8 mouse cellular contexts compared by ENCODE assay signal in the genomic region with DNA sequence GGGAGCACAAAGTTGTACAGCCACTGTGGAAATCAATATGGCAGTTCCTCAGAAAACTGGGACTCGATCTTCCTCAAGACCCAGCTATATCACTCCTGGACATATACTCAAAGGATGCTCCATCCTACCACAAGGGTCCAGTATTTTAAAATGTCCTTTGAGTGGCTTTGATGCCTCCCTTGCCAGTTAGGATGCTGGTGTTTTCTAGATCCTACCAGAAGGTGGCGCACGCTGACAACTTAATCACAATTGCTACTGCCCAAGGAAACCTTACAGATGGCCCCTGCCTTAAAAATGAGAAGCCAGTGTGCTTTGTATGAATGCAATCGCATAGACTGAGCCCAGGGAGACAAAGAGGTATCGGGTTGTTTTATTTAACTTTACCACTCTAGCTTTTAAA. TPM values are rescaled to one million over a fixed set of nuclear protein-coding genes. Genes with fewer than 3 reads are reported as not detected.
DNase-seq lines count a peak whose midpoint lies in the region; ATAC-seq and TF ChIP-seq lines count a peak whose summit lies in the region.

No protein-coding gene starts in this region.

- TF ChIP-seq POLR2A in CH12.LX (IDR thresholded peaks at IDR 0.05; ENCODE audit: low read depth, low read length), result no peak

- TF ChIP-seq CTCF in CH12.LX (conservative IDR thresholded peaks at IDR 0.05 in 1 of 2, IDR thresholded peaks at IDR 0.05 in 1 of 2; ENCODE audit: low read depth in 2 of 2, low read length in 2 of 2), result peak; percentile 57 to 93

- no peak overlapping the region for H3K4me3 ChIP-seq in CH12.LX (replicated peaks in 1 of 3; ENCODE audit: low read depth in 2 of 3, low read length in 2 of 3, poor library complexity in 1 of 3)
- H3K4me3 ChIP-seq in embryonic facial prominence, embryonic 14.5 days (ENCODE audit: low read depth, low read length), result no peak overlapping the region
- H3K4me3 ChIP-seq in heart, embryonic 10.5 days, result no peak overlapping the region

- H3K9ac ChIP-seq in CH12.LX (ENCODE audit: insufficient read depth, low read depth), result no peak overlapping the region
- H3K9ac ChIP-seq in embryonic facial prominence, embryonic 14.5 days (ENCODE audit: low read depth, low read length), result no peak overlapping the region

- DNase-seq in CH12.LX (ENCODE audit: extremely low read depth), result peak; percentile 81
- peak; percentile 33 to 47 for DNase-seq in adrenal gland, postnatal 4 days (ENCODE audit: low spot score in 2 of 2)
- peak; percentile 88 for DNase-seq in embryonic facial prominence, embryonic 14.5 days (ENCODE audit: low spot score)
- peak; percentile 81 for DNase-seq in heart, embryonic 10.5 days (ENCODE audit: low spot score)
- DNase-seq in kidney, postnatal 36 days, result peak; percentile 65 to 86
- DNase-seq in lung, adult 18-20 months, result peak; percentile 58 to 67
- peak; percentile 23 for DNase-seq in ovary, adult 18-20 months (ENCODE audit: low spot score)
- peak; percentile 55 to 80 for DNase-seq in thymus, postnatal 10 days (ENCODE audit: low spot score in 2 of 2)

- H3K27me3 ChIP-seq in CH12.LX (replicated peaks), result no peaks in the 10 kb centered on the region
- H3K27me3 ChIP-seq in embryonic facial prominence, embryonic 14.5 days (replicated peaks; ENCODE audit: control insufficient read depth, insufficient read depth, low read length), result no peaks in the 10 kb centered on the region
- no peaks in the 10 kb centered on the region for H3K27me3 ChIP-seq in heart, embryonic 10.5 days (ENCODE audit: insufficient read depth, poor library complexity, severe bottlenecking)

- dilution Hi-C loops in CH12.LX (cut with MboI; ENCODE audit: extremely low pct_ligation_motif_present, extremely low pct_unique_long_range_greater_than_20kb, low sequenced_read_pairs), result no loop called here

- peaks cover 15 to 25% of the 10 kb centered on the region in 2 experiments for H3K36me3 ChIP-seq in CH12.LX (replicated peaks in 1 of 2; ENCODE audit: control insufficient read depth in 1 of 2, insufficient read depth in 1 of 2, low read length in 1 of 2)
- peaks cover 17% of the 10 kb centered on the region for H3K36me3 ChIP-seq in embryonic facial prominence, embryonic 14.5 days (ENCODE audit: control insufficient read depth, insufficient read depth, low read length)
- H3K36me3 ChIP-seq in heart, embryonic 10.5 days, result peaks cover 23% of the 10 kb centered on the region

- no peak overlapping the region for H3K27ac ChIP-seq in CH12.LX (ENCODE audit: insufficient read depth, low read depth)
- no peak overlapping the region for H3K27ac ChIP-seq in embryonic facial prominence, embryonic 14.5 days (replicated peaks; ENCODE audit: low read depth, low read length)
- no peak overlapping the region for H3K27ac ChIP-seq in heart, embryonic 10.5 days

- no peak overlapping the region; the same call in 1 of the 2 replicates for H3K4me2 ChIP-seq in CH12.LX (ENCODE audit: insufficient read depth, low read depth, poor library complexity, severe bottlenecking)
- H3K4me2 ChIP-seq in embryonic facial prominence, embryonic 14.5 days (ENCODE audit: low read depth, low read length), result no peak overlapping the region

- in situ Hi-C loops in CH12.LX (cut with MboI; ENCODE audit: low pct_ligation_motif_present, low pct_unique_long_range_greater_than_20kb, low sequenced_read_pairs), result loop anchor here (10.0 to 25.0 kb wide), 2 partner anchors 211 to 344 kb away; no protein-coding TSS in a partner anchor

- no peaks in the 10 kb centered on the region for H3K79me2 ChIP-seq in CH12.LX (replicated peaks; ENCODE audit: control insufficient read depth, extremely low read depth, insufficient read depth, poor library complexity, severe bottlenecking)

- 12% methylated on average over 5 of the region's 5 CpGs for WGBS in embryonic facial prominence, embryonic 14.5 days
- WGBS in heart, embryonic 10.5 days, result 20% methylated on average over 5 of the region's 5 CpGs

- TF ChIP-seq EP300 in CH12.LX (IDR thresholded peaks at IDR 0.05; ENCODE audit: low read length), result no peak

- peak; percentile 71; the same call in 1 of the 2 replicates for ATAC-seq in embryonic facial prominence, embryonic 14.5 days (ENCODE audit: low read depth)

- TF ChIP-seq RAD21 in CH12.LX (IDR thresholded peaks at IDR 0.05; ENCODE audit: low read depth, low read length), result peak; percentile 95

- H3K9me3 ChIP-seq in CH12.LX (replicated peaks; ENCODE audit: low read length), result no peaks in the 10 kb centered on the region
- H3K9me3 ChIP-seq in embryonic facial prominence, embryonic 14.5 days (ENCODE audit: control insufficient read depth, low read length), result no peaks in the 10 kb centered on the region
- no peaks in the 10 kb centered on the region for H3K9me3 ChIP-seq in heart, embryonic 10.5 days

- H3K4me1 ChIP-seq in CH12.LX (ENCODE audit: control insufficient read depth in 1 of 2, insufficient read depth in 2 of 2), result peaks cover 4 to 36% of the 10 kb centered on the region in 2 experiments; a peak in 3 of 4 replicates
- H3K4me1 ChIP-seq in embryonic facial prominence, embryonic 14.5 days (ENCODE audit: control insufficient read depth, insufficient read depth, low read length), result no peaks in the 10 kb centered on the region
- no peaks in the 10 kb centered on the region for H3K4me1 ChIP-seq in heart, embryonic 10.5 days

TF ChIP-seq in CH12.LX, 34 proteins besides CTCF, POLR2A, EP300 and RAD21:
- TF ChIP-seq BHLHE40 (IDR thresholded peaks at IDR 0.05; ENCODE audit: low read depth, low read length), result 0 out of 2 replicates have a peak, but pooled peaks have one; percentile 15
- TF ChIP-seq SIN3A (IDR thresholded peaks at IDR 0.05; ENCODE audit: low read length), result peak; percentile 49; the same call in 1 of the 2 replicates
- 0 out of 2 replicates have a peak, but pooled peaks have one; percentile 18 for TF ChIP-seq MYC (IDR thresholded peaks at IDR 0.05; ENCODE audit: low read depth, low read length)
- peak; percentile 62; the same call in 1 of the 2 replicates for TF ChIP-seq MAZ (IDR thresholded peaks at IDR 0.05; ENCODE audit: low read depth, low read length)
- no peak for TF ChIP-seq NRF1 (IDR thresholded peaks at IDR 0.05; ENCODE audit: low read depth, low read length)
- no peak for TF ChIP-seq ZMIZ1 (IDR thresholded peaks at IDR 0.05; ENCODE audit: low read depth, low read length)
- TF ChIP-seq IRF4 (IDR thresholded peaks at IDR 0.05; ENCODE audit: low read depth, low read length), result 0 out of 2 replicates have a peak, but pooled peaks have one; percentile 31
- TF ChIP-seq SMC3 (IDR thresholded peaks at IDR 0.05; ENCODE audit: low read depth, low read length), result peak; percentile 86
- peak; percentile 67 for TF ChIP-seq ZC3H11A (IDR thresholded peaks at IDR 0.05; ENCODE audit: low read depth, low read length)
- peak; percentile 59; the same call in 1 of the 2 replicates for TF ChIP-seq NELFE (IDR thresholded peaks at IDR 0.05; ENCODE audit: low read depth, low read length)
- TF ChIP-seq CHD1 (IDR thresholded peaks at IDR 0.05; ENCODE audit: low read depth, low read length), result no peak
- 0 out of 2 replicates have a peak, but pooled peaks have one; percentile 46 for TF ChIP-seq TCF12 (IDR thresholded peaks at IDR 0.05; ENCODE audit: low read depth, low read length)

RNA-seq across cellular contexts. Expression of a gene that starts 15.7 kb away (rescaled TPM):
- total RNA-seq in CH12.LX (2012; rRNA removed), result 55.6 and 60.7 TPM in 2 replicates
- 83.6 and 84.7 TPM in 2 replicates for total RNA-seq in CH12.LX (2014; rRNA removed)
- 120 and 146 TPM in 2 replicates for polyA plus RNA-seq in CH12.LX (2012; ENCODE audit: insufficient read length, low read depth)
- total RNA-seq in adrenal gland, postnatal 4 days (2021), result 10 to 100 TPM; 73.4 to 79.3 TPM
- 147 and 149 TPM in 2 replicates for polyA plus RNA-seq in embryonic facial prominence, embryonic 14.5 days (2014; fragmentation: Nextera tagmentation; extraction: Ambion mirVana)
- polyA plus RNA-seq in heart, embryonic 10.5 days (2016; fragmentation: Nextera tagmentation; extraction: Ambion mirVana), result 161 and 170 TPM in 2 replicates

Comparison
In these comparisons a context has a peak if more than half of its experiments do, and no peak if none do; other contexts are left out.
1. DNase-seq: peak in every context shown above with its lines; median percentile 88 in embryonic facial prominence, embryonic 14.5 days; 81 in CH12.LX; 81 in heart, embryonic 10.5 days; 76 in kidney, postnatal 36 days; 68 in thymus, postnatal 10 days; 62 in lung, adult 18-20 months; 40 in adrenal gland, postnatal 4 days; 23 in ovary, adult 18-20 months.